Mouse (Mus musculus): Measurements from ENCODE around the gene Tshb. TPM values are rescaled to one million over a fixed set of nuclear protein-coding genes. Genes with fewer than 3 reads are reported as not detected.

Gene Tshb
- total RNA-seq (2021): not detected
- long read RNA-seq, experiment 1: 0 reads
- long read RNA-seq, experiment 2: 0 reads

GRCm38 (mm10) chr3:102782618-102783017, at the start of gene Tshb:
Gene Tshb (minus strand): TSS chr3:102782718.
- no peak for DNase-seq

GRCm38 (mm10) chr3:102803937-102804336, 21.4 kb upstream of the Tshb start:
- peak; percentile 71 to 88 for DNase-seq

GRCm38 (mm10) chr3:102787369-102787768, 4.9 kb upstream of the Tshb start:
- no peak for DNase-seq

DNA sequence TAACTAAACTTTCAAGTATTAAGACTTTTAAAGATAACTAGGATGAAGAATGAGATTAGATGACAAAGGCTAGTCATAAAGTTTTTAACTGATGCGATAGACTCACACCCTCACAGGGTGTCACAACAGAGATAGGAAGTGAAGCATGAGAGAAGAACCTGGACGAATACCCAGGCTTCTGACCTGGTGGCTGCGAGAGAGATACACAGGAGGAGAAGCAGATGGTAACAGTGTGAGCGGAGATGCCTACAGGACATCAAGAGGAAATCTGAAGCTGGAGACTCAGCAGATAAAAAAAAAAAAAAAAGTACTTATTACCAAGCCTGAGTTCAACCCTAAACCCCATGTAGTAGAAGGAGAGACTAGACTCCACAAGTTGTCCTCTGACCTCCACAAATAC, 9.5 kb downstream of the Tshb start:
- DNase-seq: no peak

DNA sequence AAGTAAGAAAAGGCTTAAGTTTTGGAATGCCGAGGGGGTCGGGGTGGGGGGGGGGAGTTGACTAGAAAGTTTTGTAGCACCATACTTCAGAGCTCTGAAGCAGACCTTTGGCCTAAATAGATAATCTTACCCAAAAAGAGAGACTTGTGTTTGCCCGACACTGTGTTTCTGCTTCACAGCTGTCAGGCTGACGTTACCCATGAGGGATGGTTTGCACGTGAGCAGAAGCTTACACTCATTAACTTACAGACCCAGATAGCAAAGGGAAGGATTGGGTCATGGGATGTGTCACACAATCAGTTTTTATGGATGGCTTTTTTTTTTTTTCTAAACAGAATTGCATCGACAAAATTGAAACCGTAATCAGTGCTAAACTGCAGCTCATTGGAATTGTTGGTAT, 17.7 kb downstream of the Tshb start:
- no peak for DNase-seq

- DNase-seq: peak; percentile 52 to 62
Measured at GRCm38 (mm10) chr3:102763713-102764400, 18.7 kb downstream of the Tshb start.

DNA sequence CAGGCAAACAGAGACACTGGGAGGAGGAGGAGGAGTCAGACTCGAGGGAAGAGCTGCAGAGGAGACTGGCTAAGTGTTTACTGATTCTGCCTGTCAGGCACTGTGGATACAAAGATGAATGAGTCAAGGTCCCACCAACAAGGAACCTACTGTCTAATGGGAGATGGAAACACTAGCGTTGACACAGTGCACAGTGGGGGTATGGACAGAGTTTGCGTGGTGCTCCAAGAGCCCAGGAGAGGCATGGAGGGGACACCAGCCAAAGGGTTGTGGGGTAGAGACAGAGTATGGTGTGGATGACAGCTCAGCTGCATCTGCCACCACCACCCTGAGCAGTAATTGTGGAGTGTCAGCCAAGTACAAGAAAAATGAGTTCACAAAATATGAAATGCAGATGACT, 20.1 kb downstream of the Tshb start:
- no peak for DNase-seq

DNA sequence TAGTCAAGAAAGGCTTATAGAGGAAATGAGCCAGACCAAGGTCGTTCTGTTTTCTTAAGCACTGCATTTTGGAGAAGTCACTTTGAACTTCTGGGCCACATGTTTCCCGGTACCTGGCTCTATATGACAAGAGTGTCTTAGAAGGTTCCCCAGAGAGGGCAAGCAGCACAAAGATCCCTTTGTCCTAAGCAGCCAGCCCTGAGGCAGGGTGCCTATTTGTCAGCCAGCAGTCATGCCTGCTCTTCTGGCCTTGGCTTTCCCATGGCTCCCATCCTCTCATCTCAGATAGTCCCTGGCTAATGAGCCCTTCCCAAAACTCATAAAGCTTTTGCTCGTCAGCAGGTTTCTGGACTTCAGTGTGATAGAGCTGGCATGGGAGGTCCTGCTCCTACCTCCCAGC, 22.3 kb downstream of the Tshb start:
- no peak for DNase-seq

DNA sequence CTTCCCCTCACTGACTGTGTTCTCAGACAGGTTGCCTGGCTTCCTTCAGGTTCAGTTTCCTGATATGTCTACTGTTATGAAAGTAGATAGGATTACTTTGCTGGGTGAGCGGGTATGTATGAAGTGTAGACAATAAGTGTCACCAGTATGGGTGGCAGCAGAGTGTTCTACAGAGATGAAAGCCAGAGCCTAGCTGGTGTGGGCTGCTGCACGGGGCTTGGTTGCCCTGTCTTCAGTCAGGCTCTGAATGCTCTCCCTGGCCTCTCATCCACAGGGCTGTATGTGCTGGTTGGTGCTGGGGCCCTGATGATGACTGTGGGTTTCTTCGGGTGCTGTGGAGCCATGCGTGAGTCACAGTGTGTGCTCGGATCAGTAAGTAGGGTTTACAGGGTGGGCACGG, 25.5 kb downstream of the Tshb start:
- no peak for DNase-seq

DNA sequence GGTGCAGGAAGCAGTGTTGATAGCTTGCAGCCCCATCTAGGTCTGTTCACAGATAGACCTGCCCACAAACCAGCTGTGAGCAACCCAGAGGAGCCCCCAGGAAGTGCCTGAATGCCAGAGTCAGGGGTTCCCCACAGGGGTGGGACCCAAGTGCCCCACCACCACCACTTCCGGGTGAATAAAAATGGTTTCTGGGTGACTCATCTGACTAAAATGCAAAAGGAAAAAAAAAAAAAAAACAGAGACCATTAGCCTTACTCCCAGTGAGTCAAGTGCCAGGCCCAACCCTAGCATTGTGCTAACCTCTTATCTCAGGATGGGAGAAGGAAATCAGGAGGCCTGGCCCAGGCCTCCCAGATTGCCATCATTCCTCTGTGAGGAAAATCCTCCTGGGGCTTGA, 26.7 kb downstream of the Tshb start:
- DNase-seq: peak in 1 of 2 experiments; percentile 67

- peak in 1 of 2 experiments; percentile 27 for DNase-seq
Measured at GRCm38 (mm10) chr3:102752457-102752856, 30.1 kb downstream of the Tshb start.

- no peak for DNase-seq
Measured at GRCm38 (mm10) chr3:102752053-102752452, 30.5 kb downstream of the Tshb start.

DNA sequence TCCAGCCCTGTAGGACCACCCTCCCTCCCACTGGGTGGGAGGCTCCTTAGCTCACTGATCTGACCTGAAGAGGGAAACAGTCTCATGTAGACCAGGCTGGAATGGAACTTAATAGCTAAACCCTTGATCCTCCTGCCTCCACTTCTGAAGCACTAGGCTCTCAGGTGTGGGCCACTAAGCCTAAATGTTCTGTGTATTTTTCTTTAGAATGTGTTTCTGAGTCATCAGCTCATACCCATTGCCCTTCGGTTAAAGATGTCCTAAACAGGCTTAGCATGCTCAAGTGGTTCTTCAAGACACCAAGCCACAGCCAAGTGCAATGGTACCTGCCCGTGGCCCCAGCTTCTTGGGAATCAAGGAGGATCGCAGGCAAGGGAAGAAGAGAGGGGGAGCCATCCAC, 31.0 kb downstream of the Tshb start:
- DNase-seq: no peak

GRCm38 (mm10) chr3:102751136-102751535, 31.4 kb downstream of the Tshb start:
- DNase-seq: no peak

GRCm38 (mm10) chr3:102748686-102749085, 33.8 kb downstream of the Tshb start:
- no peak for DNase-seq

- no peak for DNase-seq
Measured at GRCm38 (mm10) chr3:102748038-102748437, 34.5 kb downstream of the Tshb start.

DNA sequence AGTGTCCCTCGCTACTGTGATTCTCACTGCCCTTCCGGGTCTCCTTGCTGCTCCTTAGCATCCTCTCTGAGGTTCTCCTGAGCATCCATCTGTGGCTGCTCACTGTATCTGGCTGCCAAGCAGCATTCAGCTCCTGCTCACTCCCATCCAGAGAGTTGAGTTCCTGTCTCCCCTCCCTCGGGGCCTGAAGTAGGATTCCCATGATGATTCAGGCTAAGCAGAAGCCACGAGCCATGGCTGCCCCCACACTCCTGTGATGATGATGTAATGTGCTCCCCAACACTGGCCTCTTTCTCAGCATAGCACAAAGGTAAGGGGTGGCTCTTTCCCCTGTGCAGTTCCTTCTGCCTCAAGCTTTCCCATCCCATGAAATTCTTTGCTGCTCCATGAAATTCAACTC, 36.3 kb downstream of the Tshb start:
- no peak for DNase-seq

- peak; percentile 51 to 63 for DNase-seq
Measured at GRCm38 (mm10) chr3:102744657-102745056, 37.9 kb downstream of the Tshb start.

DNA sequence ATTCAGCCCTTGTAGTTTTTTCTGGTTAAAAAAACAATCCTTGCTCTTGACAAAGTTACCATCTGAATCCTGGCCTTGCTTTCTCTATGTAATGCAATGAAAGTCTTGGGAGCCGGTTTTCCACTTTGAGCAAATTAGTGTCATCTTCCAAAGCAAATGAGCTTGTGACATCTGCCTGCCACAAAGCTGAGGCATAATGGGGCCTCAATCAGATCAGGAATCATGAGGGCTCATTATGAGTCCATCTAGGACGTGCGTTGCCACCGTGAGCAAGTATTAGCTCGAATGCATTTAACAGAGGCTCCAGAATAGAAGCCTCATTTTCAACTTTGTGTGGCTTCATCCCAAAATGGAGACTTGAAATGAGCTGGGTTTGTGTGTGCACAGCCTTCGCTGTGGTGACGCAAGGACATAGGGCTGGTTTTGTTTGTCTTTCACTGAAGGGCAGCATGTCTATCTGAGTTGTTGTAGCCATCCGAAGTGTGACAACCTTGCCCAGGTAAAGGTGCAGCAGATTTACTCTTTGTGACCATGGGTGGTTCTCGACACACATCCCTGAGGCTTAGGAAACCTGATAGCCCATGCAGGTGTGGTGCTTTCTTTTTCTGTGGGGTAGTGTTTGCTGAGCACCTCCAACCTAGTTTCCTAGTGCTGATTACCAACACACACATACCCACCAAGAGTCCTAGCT, 38.6 kb downstream of the Tshb start:
- DNase-seq: no peak

GRCm38 (mm10) chr3:102743202-102743601, 39.3 kb downstream of the Tshb start:
- DNase-seq: no peak

DNA sequence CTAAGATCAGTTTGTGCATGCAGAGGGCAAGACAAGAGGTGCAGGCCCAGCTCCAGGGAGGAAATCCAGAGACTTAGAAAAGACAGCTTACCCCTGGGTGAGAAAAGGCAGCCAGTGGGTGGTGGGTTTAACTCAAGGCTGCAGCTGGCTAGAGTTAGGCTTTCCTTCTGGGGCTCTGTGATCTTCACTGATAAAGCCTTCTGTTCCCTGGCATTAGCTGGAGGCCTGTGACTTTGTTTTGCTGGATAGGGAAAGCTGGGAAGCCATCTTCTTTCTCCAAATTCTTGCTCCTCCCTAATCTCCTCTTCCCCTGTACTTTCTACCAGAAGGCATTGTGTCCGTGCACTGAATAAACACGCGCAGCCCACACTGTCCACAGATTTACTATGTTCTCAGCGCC, 39.8 kb downstream of the Tshb start:
- DNase-seq: no peak

DNA sequence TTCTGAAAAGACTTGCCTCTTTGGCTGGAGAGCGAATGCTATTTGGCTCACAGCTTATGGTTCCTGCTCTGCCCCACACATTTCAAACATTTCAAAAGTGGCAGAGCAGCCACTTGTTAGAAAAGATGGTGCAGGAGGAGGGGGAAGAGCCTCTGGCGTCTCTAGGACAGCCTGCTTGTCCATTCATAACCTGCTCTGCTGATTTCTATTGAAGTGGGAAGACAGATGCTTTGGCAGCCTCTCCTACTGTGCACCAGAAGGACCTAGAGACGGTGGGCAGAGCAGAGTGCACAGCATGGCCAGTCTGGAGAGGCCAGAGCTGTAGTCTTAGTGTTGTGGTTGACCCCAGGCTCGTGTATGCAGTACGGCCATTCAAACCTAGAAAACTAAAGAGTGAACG, 43.6 kb downstream of the Tshb start:
- no peak for DNase-seq

DNA sequence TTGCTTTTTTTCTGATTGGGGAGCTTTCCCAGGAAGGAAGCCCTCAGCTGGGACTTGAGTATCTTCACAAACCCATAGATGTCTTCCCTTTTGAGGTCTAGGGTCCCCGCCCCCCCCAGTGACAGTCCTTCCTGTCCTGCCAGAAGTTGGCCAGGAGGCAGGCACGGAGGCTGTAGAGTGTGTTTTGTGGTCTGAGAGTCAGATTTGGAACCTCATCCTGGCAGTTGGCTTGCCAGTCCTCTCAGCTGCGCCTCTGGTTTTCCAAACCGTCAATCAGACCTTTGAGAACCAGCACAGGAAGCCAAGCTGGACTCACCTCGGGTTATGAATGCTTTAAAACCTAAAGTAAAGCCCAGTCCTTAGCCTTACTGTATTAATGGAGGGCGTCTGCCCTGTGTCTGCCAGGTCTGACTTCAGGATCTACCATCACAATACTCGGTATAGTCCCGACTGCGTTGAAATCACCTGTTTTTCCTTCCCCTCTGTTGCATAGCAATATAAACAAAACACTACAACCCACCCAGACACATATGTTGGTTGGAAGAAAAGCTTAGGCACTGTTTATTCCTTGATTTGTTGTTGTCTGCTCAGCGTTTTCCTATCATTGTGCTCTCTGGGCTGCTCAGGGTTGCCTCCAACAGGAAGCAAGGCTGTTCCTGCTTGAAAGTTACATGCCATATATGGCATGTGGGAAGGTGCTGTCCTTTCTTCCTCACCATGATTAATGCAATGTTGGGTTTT, 44.2 kb downstream of the Tshb start:
- peak in 1 of 2 experiments; percentile 53 for DNase-seq
